Mouse (Mus musculus): ENCODE results near the gene Gtf3c4.

- TF ChIP-seq CTCF (IDR thresholded peaks at IDR 0.05; ENCODE audit: extremely low read depth, insufficient read depth, low read length), result no peak
- no peak for TF ChIP-seq POLR2A (IDR thresholded peaks at IDR 0.05; ENCODE audit: extremely low read depth, insufficient read depth, low read length)
Measured at GRCm38 (mm10) chr2:28882047-28882446, 41.9 kb upstream of the Gtf3c4 start.
